Mouse (Mus musculus) left cerebral cortex, postnatal 14 days (tissue): ENCODE measurements at regions not wholly inside any gene's neighbourhood (a gene's known extent, or its start where the extent isn't known, plus 50 kb on each side); places are given as distances from the start of the nearest gene placed in this dataset.

Experiments used
- DNase-seq, 2 experiments: peaks; one replicate each; pipeline ENCODE4 v3.0.0; 2021 to 2022; ENCODE audit warnings: low spot score in 2 of 2, mixed read lengths in 1 of 2
- intact Hi-C: fragments of 180-260 bp; cut with DNase I; formaldehyde crosslinking; loops from one replicate; pipeline ENCODE4 v1.15.1; 2025

- intact Hi-C loops, result no loop called here
- DNase-seq, result no peak
Observed at GRCm38 (mm10) chr13:70168906-70169305, 366.7 kb downstream of the Med10 start.

- no peak for DNase-seq
- intact Hi-C loops, result no loop called here
Observed at GRCm38 (mm10) chr13:70177066-70177465, 374.9 kb downstream of the Med10 start.

GRCm38 (mm10) chr13:70178073-70178491 is 375.9 kb downstream of the Med10 start:
- intact Hi-C loops, result no loop called here

GRCm38 (mm10) chr13:70190978-70191377 is 388.8 kb downstream of the Med10 start:
- intact Hi-C loops, result no loop called here

More at GRCm38 (mm10) chr13:70178073-70178491, 375.9 kb downstream of the Med10 start:
- DNase-seq, result peak in 1 of 2 experiments; percentile 17

GRCm38 (mm10) chr13:70192101-70193025 is 390.2 kb downstream of the Med10 start:
- DNase-seq, result peak; percentile 36 to 63
- intact Hi-C loops, result no loop called here

More at GRCm38 (mm10) chr13:70190978-70191377, 388.8 kb downstream of the Med10 start:
- DNase-seq, result no peak

- DNase-seq, result no peak
Observed at GRCm38 (mm10) chr13:70193270-70193669, 391.1 kb downstream of the Med10 start.

GRCm38 (mm10) chr13:70195854-70196253 is 393.7 kb downstream of the Med10 start:
- intact Hi-C loops, result no loop called here
- DNase-seq, result no peak

More at GRCm38 (mm10) chr13:70193270-70193669, 391.1 kb downstream of the Med10 start:
- intact Hi-C loops, result no loop called here

GRCm38 (mm10) chr13:70198638-70199037 is 396.4 kb downstream of the Med10 start:
- DNase-seq, result no peak
- intact Hi-C loops, result no loop called here

- intact Hi-C loops, result no loop called here
- DNase-seq, result no peak
Observed at GRCm38 (mm10) chr13:70199087-70199486, 396.9 kb downstream of the Med10 start.

GRCm38 (mm10) chr13:70205334-70205733 is 403.1 kb downstream of the Med10 start:
- no peak for DNase-seq
- intact Hi-C loops, result no loop called here

GRCm38 (mm10) chr13:70210158-70210557 is 408.0 kb downstream of the Med10 start:
- no peak for DNase-seq
- intact Hi-C loops, result no loop called here

- DNase-seq, result no peak
- intact Hi-C loops, result no loop called here
Observed at GRCm38 (mm10) chr13:70213017-70213416, 410.8 kb downstream of the Med10 start.

- no peak for DNase-seq
- intact Hi-C loops, result no loop called here
Observed at GRCm38 (mm10) chr13:70213622-70214021, 411.4 kb downstream of the Med10 start.

GRCm38 (mm10) chr13:70214022-70214654 is 411.9 kb downstream of the Med10 start:
- no peak for DNase-seq
- intact Hi-C loops, result no loop called here

GRCm38 (mm10) chr13:70216134-70216533 is 413.9 kb downstream of the Med10 start:
- no peak for DNase-seq
- intact Hi-C loops, result no loop called here

GRCm38 (mm10) chr13:70217429-70218133 is 415.4 kb downstream of the Med10 start:
- DNase-seq, result peak in 1 of 2 experiments; percentile 29

GRCm38 (mm10) chr13:70223485-70223884 is 413.9 kb downstream of the Ice1 start:
- intact Hi-C loops, result no loop called here
- no peak for DNase-seq

More at GRCm38 (mm10) chr13:70217429-70218133, 415.4 kb downstream of the Med10 start:
- intact Hi-C loops, result no loop called here

GRCm38 (mm10) chr13:70227167-70227566 is 410.3 kb downstream of the Ice1 start:
- intact Hi-C loops, result no loop called here
- DNase-seq, result no peak

- intact Hi-C loops, result no loop called here
- DNase-seq, result peak; percentile 83 to 85
Observed at GRCm38 (mm10) chr13:70233896-70234799, 403.3 kb downstream of the Ice1 start.
